Mouse (Mus musculus) urinary bladder, adult 18-20 months (tissue): ENCODE data around the gene Kcnk1.

ENCODE experiments used
- DNase-seq, 2 experiments: peaks; one replicate each; pipeline ENCODE4 v3.0.0; 2022; ENCODE audit warnings: low spot score in 2 of 2, mixed read lengths in 2 of 2

Gene Kcnk1

DNA sequence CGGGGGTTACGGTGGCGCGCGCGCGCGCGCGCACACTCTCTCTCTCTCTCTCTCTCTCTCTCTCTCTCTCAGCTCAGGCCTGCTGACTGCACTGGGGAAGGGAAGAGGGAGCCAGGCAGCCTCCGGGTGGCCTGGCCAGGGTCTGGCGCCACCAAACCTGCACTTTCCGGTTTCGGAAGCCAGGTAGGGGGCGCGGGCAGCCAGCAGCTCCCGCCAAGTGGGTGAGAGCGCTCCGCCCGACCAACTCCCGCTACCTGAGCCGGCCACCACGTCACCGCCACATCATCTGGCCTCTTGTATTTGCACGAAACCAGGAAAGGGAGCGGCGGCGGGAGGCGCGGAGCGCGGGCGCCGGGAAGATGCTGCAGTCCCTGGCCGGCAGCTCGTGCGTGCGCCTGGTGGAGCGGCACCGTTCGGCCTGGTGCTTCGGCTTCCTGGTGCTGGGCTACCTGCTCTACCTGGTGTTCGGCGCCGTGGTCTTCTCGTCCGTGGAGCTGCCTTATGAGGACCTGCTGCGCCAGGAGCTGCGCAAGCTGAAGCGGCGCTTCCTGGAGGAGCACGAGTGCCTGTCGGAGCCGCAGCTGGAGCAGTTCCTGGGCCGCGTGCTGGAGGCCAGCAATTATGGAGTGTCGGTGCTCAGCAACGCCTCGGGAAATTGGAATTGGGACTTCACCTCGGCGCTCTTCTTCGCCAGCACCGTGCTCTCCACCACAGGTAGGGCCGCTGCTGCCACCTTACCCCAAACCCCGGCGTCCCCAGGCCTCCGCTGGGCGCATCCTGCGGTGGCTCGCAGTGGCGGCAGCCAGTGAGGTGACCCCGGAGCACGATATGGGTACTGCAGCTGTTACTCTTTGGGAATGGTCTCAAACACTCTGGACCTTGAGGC, at the start of gene Kcnk1:
TSS of gene Kcnk1 (plus strand) at position 70 of the 886 bp plus-strand sequence.
- peak; percentile 68 to 85 for DNase-seq

- DNase-seq = no peak
These were observed 46.2 kb upstream of the Kcnk1 start for GRCm38 (mm10) chr8:125948696-125949308.

DNA sequence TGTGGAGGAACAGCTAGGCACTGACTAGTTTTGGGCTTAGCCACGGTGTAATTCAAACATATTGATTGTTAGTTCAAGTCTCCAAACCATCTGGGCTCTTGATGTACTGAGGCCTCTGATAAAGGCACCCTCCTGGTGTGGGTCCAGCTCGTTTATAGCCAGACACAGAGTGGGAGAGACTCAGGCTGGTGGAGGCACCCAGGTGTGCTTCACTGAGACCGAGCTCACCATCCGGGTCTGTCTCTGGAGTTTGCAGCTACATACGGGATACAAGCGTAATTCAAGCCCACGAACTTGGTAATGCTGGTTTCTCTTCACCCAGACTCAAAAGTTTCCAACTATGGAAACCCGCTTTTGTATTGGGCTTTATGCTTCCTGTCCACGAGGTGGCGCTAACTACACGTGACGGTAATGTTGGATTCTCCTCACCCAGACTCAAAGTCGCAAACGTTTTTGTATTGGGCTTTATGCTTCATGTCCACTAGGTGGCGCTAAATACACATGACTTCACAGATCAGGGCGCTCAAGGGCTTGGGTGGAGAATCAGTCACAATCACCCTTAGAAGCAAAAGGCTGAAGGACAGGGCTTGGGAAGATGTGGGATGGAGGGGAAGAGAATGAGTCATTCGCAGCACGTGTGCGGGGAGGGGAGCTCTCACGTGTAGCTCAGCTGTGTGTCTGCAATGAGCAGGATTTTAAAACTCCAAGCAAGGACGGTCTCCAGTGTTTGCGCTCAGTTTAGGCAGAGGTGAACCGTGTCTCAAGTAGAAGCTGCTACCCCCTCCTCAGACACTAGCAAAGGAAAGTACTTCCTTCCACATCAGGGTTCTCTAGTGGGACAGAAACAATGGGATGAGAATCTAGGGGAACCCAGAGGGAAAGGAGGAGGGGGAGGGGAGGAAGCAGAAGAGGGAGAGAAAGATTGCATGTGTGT, 44.7 kb upstream of the Kcnk1 start:
- DNase-seq = peak; percentile 34 to 70

GRCm38 (mm10) chr8:125955671-125956070, 39.3 kb upstream of the Kcnk1 start:
- DNase-seq = peak in 1 of 2 experiments; percentile 33

DNA sequence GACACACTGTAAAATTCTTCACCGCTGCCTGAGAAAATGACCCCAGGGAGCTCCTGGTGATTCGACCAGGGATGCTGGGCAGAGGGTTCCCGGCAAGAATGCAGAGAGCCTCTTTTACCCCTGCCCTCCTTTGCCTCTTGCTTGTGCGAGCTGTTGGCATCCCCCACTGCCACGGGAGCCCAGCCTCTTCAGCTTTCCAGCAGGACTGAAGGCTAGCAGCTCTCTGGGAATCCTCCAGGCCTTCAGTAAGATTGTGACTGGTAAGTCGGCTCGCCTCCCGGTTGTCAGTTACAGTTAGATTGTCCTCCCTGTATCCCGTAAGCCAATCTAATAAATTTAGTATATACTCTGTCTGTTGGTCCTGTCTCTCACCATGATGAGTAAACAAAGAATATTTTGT, 38.2 kb upstream of the Kcnk1 start:
- DNase-seq = no peak

DNA sequence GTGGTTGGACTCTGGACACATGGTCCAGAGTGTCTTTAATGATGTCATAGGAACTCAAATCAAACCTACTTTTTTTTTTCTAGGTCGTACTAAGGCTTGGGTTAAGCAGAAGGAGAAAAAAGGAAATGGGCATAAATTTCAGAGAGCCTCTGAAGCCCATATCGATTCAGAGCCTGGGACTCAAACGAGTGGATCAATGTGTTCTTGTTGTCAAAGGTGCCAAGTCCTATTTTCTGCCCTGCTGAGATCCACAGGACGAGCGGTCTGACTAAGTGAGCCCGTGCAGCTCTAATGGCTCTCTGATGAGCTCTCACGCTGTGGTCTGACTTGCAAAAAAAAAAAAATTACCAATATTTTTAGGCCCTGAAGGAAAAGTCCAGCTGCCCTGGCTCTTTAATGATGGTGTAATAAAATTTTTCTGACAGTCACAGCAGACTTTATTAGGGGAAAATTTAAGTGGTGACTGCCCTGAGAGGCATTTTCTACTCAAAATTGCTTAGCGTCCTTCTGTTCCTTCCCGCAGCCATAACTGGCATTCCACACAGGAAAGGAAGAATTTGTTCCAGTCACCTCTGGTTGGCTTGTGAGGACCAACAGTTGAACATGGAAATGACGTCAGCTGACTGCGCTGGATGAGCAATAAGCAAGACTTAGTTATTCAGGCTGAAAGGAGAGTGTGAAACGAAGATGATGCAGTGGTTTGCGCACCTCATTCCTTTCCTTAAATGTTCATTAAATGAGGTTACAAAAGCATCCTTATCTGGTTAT, 37.6 kb upstream of the Kcnk1 start:
- DNase-seq = no peak

DNA sequence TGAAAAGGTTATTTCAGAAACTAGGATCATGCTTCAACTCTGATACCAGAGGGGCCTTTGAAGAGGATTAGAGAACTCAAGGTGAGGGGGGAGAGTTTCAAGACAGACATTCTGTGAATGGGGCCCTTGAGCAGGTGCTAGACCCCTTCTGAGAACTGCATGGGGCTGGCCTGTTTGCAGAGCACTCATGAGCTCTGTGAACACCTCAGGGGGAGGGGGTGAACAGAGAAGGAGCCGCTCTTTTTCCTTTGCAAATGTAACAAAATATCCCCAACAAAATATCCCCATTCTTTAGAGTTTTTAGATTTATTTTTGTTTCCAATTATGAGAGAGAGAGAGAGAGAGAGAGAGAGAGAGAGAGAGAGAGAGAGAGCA, 37.0 kb upstream of the Kcnk1 start:
- DNase-seq = no peak

DNA sequence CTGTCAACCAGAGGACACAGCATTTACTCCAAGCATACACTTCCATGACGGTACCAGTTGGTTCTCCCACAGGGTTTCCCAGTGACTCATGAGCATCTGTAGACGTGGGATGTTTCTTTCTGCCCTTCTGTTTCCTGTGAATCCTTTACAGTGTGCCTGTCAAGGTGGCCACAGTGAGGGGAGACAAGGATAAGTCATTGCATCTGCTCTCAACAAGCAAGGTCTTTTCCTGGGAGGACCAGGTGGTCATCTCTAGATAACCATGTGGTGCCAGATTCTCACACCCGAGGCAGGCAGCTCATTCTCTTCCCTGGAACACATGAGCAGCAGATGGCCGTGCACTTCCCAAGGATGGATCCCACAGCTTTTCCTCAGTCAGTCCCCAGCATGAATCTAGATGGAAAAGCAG, 35.6 kb upstream of the Kcnk1 start:
- no peak for DNase-seq

- no peak for DNase-seq
These were observed 34.9 kb upstream of the Kcnk1 start for GRCm38 (mm10) chr8:125960037-125960436.

DNA sequence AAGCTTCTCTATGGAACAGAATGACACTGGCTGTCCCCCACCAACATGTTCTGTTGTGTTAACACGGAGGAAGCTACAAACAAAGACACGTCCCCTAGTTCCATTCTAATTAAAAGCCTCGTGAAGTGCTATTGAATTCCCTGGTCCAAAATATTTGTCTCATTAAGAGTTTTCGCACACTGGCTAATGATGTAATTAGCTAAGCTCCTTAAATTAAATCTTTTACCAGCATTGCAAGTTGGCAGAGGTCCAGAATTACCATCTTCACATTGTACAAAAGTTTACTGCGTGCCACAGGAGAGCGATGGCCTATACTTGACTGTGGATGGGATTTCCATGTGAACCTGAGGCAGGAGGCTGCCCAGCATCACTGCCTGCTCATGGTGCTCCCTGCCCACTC, 33.2 kb upstream of the Kcnk1 start:
- no peak for DNase-seq

DNA sequence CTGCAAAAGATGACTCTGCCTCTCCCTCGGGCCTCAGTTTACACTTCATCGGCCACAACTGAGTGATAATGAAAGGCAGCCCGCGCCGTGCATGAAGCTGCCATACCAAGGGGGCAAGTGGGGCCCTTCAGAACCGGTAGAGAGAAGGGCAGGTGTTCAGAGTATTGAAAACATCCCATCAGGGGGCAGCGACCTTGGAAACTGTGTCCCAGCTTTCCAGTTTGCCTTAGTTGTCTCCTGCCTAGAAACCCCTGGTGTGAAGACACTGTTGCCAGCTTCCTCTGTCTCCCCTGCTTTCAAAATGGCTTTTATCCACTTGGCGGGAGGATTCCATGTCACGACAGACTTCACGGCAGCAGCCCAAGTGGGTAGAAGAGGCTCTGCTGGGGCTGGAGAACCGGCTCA, 31.2 kb upstream of the Kcnk1 start:
- DNase-seq = no peak

- DNase-seq = no peak
These were observed 23.6 kb upstream of the Kcnk1 start for GRCm38 (mm10) chr8:125971336-125971735.

DNA sequence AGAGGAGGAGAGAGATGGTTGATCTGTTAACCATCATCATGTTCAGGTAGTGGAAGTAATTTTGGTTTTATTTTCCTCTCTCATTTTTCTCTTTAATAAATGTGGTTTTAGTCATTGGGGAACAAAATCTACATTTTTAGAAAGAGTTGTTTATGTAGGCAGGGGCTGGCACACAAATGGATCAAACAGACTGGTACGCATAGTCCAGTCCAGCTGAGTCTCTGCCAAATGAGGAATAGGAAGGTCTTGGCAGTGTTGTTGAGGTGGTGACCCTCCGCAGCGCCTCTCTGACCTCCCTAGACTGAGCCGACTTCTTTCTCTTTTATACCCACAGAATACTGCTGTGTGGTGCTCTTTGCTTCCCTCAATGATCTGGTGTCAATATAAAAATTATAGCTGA, 19.0 kb upstream of the Kcnk1 start:
- no peak for DNase-seq

DNA sequence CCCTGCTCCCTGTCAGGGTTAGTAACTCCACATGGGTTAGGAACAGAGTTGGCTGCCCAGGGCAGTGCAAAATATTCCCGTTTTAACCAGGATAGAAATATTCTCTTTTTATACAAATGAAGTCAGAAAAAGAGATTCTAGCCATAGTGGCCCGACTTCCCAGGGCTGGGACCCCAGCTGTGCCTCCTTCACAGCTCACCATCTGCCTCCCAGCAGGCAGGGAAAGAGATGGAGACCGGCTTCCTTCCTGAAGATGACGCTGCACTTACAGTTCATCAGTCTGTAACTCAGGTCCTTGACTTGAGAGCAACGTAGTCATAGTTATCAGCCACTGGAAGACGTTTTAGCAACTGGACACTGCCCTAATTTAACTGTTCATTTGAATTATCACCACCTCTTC, 14.1 kb upstream of the Kcnk1 start:
- DNase-seq = no peak

DNA sequence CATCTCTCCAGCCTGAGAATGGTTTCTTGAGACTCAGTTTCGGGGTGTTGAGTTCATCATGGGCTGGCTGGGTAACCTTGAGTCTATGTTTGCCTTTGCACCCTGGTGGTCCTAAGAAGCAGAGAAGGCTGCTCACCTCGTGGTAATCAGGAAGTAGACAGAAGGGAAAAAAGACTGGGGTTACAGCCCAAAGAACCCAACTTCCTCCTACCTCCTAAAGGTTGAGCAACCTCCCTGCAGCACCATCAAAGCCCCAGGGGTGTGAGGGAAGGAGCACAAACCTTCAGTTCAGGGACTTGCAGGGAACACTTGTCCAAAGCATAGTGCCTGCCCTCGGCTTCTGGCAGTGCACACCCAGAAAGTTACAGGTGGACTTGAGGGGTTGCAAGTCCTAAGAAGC, 11.5 kb upstream of the Kcnk1 start:
- no peak for DNase-seq

DNA sequence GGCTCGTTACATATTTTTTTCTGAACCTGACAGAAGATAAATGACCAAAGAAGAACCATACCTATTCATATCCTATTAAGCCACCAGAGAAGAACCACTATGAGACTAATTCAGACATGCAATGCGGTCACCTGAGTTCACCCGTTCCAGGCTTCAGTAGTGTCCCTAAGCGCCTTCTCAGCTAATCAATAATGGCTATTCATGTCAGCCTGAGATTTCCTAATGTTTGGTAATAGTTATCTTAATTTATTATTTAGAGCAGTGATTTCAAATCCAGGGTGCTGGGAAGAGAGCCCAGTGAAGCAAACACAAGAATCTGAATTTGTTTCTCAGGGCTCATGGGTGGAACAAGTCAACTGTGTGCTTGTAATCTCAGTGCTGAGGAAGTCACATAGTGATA, 10.8 kb upstream of the Kcnk1 start:
- no peak for DNase-seq

- no peak for DNase-seq
These were observed 9.6 kb upstream of the Kcnk1 start for GRCm38 (mm10) chr8:125985364-125985763.

GRCm38 (mm10) chr8:125986999-125987589, 7.9 kb upstream of the Kcnk1 start:
- DNase-seq = no peak

GRCm38 (mm10) chr8:125987996-125988395, 7.0 kb upstream of the Kcnk1 start:
- DNase-seq = no peak

GRCm38 (mm10) chr8:125993636-125994035, 1.3 kb upstream of the Kcnk1 start:
- no peak for DNase-seq
